Mouse (Mus musculus): ENCODE measurements around the gene Tcp11l2.

Tcp11l2 gene

DNA sequence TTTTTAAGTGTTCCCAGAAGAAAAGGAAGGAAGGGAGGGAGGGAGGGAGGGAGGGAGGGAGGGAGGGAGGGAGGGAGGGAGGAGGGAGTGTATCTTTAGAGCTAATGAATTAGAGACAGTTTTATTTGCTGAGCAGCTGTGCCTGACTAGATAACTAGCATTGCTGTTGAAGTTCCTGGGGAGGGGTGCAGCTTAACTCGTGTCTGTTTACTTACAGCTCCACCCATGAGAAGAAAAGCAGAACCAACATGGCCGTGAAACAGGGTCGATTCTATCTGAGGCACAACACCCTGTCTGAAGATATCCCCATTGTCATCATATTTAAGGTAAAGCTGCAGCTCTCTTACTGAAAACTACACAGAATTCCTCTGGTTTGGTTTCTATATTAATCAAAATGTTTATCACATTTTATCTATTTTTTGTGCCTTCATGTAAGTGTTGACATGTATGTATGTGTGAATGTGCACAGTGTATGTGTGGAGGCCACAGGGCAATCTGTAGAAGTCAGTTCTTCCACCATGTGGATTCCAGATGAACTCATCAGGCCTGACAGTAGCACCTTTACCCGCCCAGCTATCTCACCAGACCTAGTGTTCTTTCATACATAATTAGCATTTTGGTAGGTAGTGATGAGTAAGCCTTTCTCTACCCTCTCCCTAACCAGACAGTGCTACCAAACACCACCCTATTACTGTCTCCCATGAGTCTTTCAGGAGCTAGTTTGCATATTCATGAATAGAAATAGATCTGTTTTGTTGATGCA lies 63.3 kb downstream of the Tcp11l2 start:
- in situ Hi-C loops (cut with MboI; ENCODE audit: low pct_unique_long_range_greater_than_20kb in 1 of 2, low sequenced_read_pairs in 2 of 2, unreplicated experiment in 1 of 2): no loop called here

- in situ Hi-C loops (cut with MboI; ENCODE audit: low pct_unique_long_range_greater_than_20kb in 1 of 2, low sequenced_read_pairs in 2 of 2, unreplicated experiment in 1 of 2): no loop called here
Measured at GRCm38 (mm10) chr10:84640861-84641260, 64.4 kb downstream of the Tcp11l2 start.

GRCm38 (mm10) chr10:84641576-84641975 lies 65.2 kb downstream of the Tcp11l2 start:
- in situ Hi-C loops (cut with MboI; ENCODE audit: low pct_unique_long_range_greater_than_20kb in 1 of 2, low sequenced_read_pairs in 2 of 2, unreplicated experiment in 1 of 2): no loop called here

DNA sequence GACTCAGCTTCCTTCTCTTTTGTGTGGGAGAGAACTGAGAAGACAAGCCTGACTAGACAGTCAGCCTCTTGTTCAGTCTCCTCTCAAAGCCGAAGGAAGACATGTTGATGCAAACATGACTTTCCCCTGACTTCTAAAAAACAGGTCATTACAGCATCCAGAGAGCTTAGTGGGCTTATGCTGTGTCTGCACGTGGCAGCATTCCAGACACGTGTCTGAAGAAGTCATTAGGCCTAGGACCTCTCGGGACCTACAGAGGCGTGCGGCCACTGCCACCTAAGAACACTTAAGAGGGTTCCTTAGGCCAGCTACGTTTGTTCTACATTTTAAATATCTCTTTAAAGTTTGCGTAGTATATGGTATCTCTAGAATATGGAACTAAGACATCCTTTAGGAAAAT lies 69.5 kb downstream of the Tcp11l2 start:
- in situ Hi-C loops (cut with MboI; ENCODE audit: low pct_unique_long_range_greater_than_20kb in 1 of 2, low sequenced_read_pairs in 2 of 2, unreplicated experiment in 1 of 2): no loop called here

DNA sequence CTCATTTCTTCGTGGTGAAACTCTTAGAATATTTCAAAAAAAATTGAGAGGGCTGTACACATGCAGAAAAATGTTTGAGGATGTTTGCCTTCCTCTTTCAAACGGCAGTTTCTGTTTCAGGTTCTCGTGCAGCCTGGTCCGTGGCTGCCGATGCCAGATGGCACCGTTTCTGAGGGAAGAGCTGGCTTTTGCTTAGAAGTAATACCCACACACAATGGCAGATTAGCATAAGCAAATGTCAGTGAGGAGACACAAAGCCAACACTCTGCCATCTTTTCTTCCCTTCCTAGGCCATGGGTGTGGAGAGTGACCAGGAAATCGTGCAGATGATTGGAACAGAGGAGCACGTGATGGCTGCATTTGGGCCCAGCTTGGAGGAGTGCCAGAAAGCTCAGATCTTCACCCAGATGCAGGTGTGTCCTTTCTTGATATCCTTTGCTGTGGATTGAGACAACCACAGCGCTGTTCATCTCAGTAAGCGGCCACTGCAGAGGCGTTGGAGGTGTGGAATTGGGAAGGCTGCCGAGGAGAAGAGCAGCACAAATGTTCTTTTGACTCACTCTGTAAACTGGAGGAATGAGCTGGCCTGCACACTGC lies 70.2 kb downstream of the Tcp11l2 start:
- in situ Hi-C loops (cut with MboI; ENCODE audit: low pct_unique_long_range_greater_than_20kb in 1 of 2, low sequenced_read_pairs in 2 of 2, unreplicated experiment in 1 of 2): no loop called here

DNA sequence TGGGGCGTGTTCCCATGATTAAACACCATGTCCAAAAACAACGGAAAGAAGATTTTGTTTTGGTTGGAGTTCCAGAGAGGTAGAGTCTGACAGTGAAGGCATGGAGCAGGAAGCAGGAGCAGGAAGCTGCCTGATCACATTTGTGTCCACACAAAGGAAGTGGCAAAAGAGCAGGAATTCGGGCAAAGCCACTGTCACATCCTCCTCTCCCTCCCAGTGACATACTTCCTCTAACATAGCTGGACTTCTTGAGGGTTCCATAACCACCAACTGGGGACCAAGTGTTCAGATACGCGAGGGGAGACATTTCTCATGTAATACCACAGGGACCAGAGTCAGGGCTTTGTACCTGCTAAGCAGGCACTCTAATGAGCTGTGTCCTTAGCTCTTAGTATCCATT lies 70.8 kb downstream of the Tcp11l2 start:
- in situ Hi-C loops (cut with MboI; ENCODE audit: low pct_unique_long_range_greater_than_20kb in 1 of 2, low sequenced_read_pairs in 2 of 2, unreplicated experiment in 1 of 2): no loop called here

GRCm38 (mm10) chr10:84648911-84649310 lies 72.5 kb downstream of the Tcp11l2 start:
- in situ Hi-C loops (cut with MboI; ENCODE audit: low pct_unique_long_range_greater_than_20kb in 1 of 2, low sequenced_read_pairs in 2 of 2, unreplicated experiment in 1 of 2): no loop called here

- in situ Hi-C loops (cut with MboI; ENCODE audit: low pct_unique_long_range_greater_than_20kb in 1 of 2, low sequenced_read_pairs in 2 of 2, unreplicated experiment in 1 of 2): no loop called here
Measured at GRCm38 (mm10) chr10:84654029-84654428, 77.6 kb downstream of the Tcp11l2 start.

GRCm38 (mm10) chr10:84654731-84655130 lies 78.3 kb downstream of the Tcp11l2 start:
- in situ Hi-C loops (cut with MboI; ENCODE audit: low pct_unique_long_range_greater_than_20kb in 1 of 2, low sequenced_read_pairs in 2 of 2, unreplicated experiment in 1 of 2): no loop called here

GRCm38 (mm10) chr10:84656618-84657017 lies 80.2 kb downstream of the Tcp11l2 start:
- in situ Hi-C loops (cut with MboI; ENCODE audit: low pct_unique_long_range_greater_than_20kb in 1 of 2, low sequenced_read_pairs in 2 of 2, unreplicated experiment in 1 of 2): no loop called here

DNA sequence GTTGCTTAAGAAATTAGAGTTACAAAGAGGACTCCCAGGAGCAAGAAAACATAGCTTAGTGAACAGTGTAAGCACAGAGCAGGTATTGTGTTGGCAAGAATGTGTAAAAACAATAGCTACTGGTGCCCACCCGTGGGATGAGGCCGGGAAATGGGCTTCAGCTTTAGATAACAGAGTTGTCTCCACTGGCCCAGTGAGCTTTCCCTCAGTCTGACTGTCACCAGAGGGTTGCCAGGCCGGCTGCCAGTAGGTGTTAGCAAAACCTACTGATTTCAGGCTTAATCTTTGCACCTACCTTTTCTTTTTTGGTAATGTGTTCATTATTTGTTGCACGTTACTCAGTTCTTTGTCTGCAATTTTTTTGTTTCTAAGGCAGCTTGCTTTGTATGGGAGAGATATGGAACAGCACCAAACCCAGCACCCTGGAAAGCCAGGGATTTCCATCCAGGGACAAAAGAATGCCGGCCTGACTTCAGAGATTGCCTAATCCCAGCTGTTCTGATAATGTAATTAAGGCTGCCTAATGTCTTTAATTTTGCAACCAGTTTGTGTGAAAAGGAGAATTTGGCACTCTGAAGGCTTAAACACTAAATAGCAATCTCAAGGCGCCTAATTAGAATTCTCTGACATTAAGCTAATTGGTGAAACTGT lies 81.1 kb downstream of the Tcp11l2 start:
- in situ Hi-C loops (cut with MboI; ENCODE audit: low pct_unique_long_range_greater_than_20kb in 1 of 2, low sequenced_read_pairs in 2 of 2, unreplicated experiment in 1 of 2): no loop called here

- in situ Hi-C loops (cut with MboI; ENCODE audit: low pct_unique_long_range_greater_than_20kb in 1 of 2, low sequenced_read_pairs in 2 of 2, unreplicated experiment in 1 of 2): no loop called here
Measured at GRCm38 (mm10) chr10:84658088-84658848, 81.8 kb downstream of the Tcp11l2 start.

DNA sequence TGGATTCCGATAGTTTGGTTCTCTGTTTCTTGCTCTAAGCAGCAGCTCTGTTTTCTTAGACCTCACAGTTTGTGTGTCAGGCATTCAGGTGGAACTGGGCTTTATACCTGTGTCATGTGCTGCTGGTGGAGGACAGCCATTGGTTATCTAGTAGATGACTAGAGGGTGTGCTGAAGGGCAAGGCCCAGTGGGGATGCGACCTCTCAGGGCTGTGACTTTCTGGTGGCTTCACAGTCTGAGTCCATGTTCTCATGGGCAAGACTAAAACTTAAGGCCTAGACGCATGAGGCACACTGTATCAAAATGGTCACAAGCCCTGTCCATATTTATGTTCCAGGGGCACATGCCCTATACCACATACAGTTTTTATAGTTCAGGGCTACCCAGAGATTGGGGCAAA lies 82.9 kb downstream of the Tcp11l2 start:
- in situ Hi-C loops (cut with MboI; ENCODE audit: low pct_unique_long_range_greater_than_20kb in 1 of 2, low sequenced_read_pairs in 2 of 2, unreplicated experiment in 1 of 2): no loop called here

DNA sequence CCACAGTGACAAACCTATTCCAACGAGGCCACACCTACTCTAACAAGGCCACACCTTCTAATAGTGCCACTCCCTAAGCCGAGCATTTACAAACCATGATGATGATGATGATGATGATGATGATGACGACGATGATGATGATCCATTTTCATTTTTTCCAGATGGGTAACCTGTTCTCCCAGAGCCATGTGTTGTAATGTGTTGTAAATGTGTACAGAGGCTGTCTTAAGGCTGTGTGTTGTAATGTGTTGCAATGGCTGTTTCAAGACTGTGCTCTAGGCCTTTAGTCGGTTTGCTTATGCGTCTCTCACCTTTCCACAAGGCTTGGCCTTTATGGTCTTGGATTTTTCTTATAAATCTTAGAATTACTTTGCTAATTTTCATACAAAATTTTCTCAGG lies 85.7 kb downstream of the Tcp11l2 start:
- in situ Hi-C loops (cut with MboI; ENCODE audit: low pct_unique_long_range_greater_than_20kb in 1 of 2, low sequenced_read_pairs in 2 of 2, unreplicated experiment in 1 of 2): no loop called here
